Mouse (Mus musculus) yolk sac, embryonic 10.5 days (tissue): ENCODE results near the gene 1110065P20Rik.

Experiments
- DNase-seq: peaks from one replicate; pipeline ENCODE4 v3.0.0-alpha.2; 2017; ENCODE audit warnings: low spot score

1110065P20Rik gene

DNA sequence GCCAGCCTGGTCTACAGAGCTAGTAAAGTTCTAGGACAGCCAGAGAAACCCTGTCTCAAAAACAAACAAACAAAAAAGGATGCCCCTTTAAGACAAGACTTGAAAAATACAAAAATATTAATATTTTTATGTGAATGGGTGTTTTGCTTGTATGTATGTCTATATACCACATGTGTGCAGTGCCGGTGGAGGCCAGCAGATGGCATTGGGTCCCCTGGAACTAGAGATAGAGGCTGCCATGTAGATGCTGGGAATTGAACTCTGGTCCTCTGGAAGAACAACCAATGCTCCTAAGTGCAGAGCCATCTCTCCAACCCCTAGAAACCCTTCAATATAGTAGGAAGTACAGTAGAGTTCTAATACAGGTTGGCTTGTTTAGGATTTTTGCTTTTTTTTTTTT is 10.0 kb downstream of the 1110065P20Rik start:
- no peak for DNase-seq

DNA sequence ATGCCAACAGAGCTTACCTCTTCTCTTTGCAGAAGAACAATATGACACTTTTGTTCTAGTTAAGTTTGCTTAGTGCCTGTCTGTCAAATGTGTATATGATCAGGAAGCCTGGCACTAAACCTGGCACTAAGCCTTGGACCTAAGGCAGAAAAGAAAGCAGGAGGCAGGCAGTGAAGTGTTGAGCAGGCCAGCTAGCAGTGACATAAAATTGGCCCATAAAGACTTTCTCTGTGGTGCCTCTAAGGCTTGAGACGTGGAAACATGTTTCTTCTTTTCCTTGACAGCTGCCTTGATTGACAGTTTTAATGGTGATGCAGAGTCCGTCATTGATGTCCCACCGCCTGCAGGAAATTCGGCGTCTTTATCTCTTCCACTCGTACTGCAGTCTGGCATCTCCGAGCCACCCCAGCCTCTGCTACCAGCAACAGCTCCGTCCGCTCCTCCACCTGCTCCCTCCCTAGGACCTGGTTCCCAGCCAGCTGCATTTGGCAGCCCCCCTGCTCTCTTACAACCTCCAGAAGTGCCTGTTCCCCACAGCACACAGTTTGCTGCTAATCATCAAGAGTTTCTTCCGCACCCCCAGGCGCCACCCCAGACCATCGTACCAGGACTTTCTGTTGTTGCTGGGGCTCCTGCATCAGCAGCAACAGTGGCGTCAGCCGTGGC is 12.8 kb downstream of the 1110065P20Rik start:
- DNase-seq, result no peak

DNA sequence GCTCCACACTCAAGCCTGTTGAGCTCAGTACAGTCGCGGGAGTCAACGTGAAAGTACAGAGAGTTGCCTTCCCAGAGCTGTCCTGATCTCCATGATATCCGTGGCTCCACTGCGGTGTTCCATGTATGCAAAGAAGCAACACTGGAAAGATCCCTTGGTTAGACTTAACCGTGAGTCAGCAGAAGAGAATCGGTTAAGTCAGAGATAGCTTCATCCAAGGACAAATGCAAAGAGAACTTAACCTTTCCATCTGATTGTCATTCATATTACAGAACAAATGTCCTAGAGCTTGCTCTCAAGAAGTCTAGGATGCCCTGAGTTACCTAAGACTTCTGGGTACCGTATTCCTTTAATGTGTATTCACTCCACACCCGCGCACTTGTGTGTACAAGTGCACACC is 18.2 kb downstream of the 1110065P20Rik start:
- no peak for DNase-seq

DNA sequence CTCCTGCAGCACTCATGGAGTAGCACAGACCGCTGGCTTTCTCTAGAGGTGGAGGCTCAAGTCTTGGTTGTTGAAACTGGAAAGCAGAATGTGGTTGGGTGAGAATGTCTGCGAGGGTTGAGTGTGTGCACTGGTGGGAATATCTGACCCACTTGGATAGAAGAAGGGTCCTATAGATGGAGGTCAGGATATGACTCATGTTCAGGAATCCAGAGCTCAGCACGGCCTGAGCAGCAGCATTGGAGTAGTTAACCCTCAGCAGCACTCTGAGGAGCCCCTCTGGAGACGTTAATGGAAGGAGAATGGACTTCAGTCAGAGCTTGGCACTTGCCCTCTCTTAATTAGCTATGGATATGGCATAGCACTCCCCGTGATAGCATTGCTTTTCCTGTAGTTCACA is 21.3 kb downstream of the 1110065P20Rik start:
- DNase-seq, result no peak

DNA sequence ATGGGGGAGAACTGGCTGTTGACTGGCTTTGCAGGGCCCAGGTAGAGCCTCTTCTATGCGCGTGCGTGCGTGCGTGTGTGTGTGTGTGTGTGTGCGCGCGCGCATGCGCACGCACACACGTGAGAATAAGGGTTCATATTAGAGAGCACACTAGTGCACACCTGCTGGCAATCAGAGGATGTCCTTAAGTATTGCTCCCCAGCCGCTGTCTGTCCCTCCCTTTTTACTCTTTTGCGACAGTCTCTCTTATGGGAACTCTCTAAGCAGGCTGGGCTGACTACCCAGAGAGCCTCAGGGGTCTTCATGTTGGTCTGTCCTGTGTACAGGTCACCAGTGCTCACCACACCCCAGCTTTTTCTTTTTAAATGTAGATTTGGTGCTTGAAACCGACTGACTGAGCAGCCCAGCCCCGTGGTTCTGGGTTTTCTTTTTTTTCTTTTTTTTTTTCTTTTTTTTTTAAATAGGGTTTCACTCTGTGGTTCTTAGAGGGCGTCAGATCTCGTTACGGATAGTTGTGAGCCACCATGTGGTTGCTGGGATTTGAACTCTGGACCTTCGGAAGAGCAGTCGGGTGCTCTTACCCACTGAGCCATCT is 25.5 kb downstream of the 1110065P20Rik start:
- DNase-seq, result no peak

DNA sequence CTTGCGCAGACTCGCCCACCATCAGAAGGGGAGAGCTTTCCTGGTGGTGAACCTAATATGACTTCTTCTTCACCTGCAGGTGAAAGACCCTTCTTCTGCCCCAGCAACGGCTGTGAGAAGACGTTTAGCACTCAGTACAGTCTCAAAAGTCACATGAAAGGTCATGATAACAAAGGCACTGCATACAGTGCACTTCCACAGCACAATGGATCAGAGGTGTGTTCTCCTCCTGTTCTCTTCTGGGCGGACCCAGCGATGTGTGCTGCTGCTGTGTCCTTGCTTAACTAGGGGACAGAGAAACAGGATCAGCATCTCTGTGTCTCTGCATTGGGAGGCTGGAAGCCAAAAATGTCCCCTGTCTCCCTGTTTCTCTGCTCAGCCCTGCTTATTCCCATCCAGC is 26.0 kb downstream of the 1110065P20Rik start:
- DNase-seq, result no peak

DNA sequence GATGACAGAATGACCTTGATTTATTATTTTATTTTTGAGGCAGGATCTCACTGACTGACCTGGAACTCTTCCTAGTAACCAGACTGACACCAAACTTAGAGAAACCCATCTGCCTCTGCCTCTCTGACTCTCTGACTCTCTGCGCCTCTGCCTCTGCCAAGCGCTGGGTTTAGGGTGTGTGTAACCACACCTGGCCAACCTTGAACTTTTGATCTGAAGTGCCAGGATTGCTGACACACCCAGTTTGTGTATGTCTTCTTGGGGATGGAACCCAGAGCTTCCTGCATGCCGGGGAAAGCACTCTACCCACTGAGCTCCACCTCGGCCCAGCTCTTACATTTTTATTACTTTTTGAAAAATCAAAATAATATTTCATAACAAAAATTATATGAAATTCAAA is 32.2 kb downstream of the 1110065P20Rik start:
- no peak for DNase-seq

DNA sequence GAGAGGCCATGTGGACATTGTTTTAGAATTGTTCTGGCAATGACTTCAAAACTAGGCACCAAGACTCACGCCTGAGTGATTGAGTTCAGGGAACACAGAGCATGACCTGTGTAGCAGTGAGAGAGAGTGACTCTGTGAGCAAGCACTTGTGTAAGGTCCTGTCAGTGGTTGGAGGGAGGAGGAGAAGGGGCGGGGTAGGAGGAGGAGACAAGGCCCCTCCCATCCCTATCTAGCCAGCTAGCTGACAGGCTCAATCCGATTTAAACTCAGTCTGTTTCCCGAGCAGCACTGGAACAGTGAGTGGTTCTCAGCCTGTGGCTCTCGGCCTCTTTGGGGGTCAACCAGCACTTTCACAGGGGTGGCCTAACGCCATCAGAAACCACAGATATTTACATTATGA is 33.2 kb downstream of the 1110065P20Rik start:
- peak; percentile 82 for DNase-seq

DNA sequence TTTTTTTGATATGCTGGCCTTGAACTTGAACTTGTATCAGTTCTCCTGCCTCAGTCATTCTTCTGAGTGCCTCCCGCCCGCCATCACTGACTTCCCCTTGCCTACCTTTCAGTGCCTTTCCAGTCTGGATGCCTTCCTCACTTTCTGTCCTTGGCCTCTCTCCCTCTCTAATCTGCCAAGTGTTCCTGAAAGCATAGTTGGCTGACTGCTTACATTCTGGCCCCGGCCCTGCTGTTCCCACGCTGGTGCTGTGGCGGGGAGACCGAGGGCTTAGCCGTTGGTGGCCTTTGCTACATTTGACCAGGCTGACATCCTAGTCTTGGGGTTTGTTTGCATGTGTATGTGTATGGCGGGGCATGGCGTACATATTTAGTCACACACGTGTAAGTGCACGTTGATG is 35.1 kb downstream of the 1110065P20Rik start:
- no peak for DNase-seq

DNA sequence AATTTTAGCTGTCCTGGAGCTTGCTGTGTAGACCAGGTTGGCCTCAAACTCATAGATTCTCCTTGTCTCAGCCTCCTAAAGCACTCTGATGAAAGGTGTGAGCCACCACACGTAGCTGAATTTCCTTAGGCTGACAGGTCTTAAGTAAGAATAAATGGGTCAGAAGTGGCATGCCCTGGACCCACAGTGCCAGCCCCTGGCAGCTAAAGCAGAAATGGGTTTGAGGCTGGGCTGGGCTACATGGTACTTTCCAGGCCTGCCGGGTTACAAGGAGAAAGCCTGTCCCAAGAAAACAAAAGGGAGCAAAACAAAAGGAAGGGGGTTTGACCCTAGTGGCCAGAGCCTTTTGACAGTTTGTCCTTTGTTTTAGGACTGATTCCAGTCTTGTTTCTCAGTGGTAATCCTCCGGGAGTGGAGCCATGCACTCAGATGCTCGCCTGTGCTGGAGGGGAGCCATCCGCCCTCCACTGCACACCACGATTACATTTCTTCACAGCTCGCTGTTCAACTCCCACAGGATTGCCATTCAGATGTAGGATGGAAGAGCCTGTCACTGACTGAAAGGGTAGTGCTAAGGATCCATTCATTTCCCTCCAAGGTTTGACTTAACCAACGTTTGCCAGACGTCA is 39.5 kb downstream of the 1110065P20Rik start:
- no peak for DNase-seq

DNA sequence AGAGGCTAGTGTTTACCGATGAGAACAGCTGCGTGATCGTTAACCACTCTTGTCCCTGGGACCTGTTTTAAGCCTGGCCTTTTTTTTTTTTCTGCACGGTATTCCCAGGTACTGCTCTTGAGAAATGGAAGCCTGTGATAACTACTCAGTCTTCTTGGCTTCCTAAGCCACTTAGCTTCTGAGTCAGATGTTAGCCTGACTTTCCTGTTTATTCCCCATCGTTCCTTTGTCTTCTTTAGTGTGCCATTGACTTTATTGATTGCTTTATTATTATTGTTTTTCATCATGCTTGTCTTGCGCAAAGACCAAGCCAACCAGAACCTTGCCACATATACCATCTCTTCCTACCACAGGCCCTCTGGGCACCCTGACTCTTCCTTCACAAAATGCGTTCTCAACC is 40.9 kb downstream of the 1110065P20Rik start:
- DNase-seq, result no peak

DNA sequence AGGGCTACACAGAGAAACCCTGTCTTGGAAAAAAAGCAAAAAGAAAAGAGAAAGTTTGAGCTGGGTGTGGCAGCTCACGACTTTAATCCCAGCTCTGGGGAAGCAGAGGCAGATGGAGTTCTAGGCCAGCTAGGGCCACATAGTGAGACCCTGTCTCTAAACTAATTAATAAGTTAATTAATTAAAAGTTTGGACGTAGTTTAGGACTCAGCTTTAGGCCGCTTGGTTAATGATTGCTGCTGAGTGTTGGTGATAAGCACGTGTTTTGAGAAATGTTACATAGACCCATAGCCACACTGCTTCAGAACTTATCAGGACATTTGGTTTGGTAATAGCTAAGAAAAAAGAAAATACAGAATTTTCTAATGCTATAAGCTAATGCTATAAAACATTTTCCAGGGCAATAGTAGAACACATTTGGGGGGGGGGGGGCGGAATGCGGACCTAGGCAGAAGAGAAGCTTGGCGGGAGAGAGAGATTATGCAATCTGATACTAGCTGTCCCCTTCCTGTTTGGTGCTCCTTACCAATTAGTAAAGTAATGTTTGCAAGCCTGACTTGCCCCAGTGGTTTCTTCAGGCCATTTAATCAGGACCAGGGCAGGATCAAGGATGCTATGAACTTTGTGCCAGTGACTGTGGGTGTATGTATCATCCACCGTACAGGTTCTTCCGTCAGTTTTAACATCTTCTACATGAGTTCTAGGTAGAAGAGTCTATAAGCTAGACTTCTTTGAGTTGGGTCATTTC is 41.7 kb downstream of the 1110065P20Rik start:
- DNase-seq, result peak; percentile 45

DNA sequence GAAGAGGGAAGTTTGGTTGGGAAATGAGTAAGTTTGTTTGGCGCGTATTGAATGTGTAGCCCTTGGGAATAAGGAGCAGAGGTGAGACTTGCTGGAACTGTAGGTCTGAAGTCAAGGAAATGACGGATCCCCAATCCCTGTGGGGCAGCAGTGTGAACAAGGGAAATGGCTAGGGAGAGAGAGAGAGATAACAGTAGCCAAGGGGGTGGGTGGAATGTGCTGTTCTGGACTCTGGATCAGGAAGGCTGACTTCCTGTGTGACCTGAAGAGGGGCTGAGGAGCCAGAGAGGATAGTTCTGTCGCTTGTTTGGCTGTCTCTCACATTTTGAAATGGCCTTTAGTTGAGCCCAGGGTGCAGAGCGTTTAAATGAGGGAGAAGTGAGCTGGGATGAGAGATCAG is 42.5 kb downstream of the 1110065P20Rik start:
- peak; percentile 44 for DNase-seq

DNA sequence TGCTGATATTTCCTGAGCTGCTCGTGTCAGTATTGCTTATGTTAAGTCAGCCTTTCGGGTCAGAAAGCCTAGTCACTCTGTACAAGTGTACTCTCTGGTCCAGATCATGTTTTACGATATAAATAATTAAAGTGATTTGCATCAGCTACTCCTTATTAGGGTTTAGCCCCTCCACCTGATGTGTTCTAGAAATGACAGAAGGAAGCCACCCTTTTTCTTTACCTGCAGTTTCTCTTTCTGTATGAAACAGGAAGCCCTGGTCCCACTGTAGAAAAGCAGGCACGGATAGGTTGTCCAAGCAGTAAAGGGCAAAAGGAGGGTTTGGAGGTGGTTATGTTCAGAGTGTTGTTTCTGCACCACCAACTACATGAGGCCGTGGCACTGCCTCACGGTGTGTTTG is 47.6 kb downstream of the 1110065P20Rik start:
- no peak for DNase-seq

DNA sequence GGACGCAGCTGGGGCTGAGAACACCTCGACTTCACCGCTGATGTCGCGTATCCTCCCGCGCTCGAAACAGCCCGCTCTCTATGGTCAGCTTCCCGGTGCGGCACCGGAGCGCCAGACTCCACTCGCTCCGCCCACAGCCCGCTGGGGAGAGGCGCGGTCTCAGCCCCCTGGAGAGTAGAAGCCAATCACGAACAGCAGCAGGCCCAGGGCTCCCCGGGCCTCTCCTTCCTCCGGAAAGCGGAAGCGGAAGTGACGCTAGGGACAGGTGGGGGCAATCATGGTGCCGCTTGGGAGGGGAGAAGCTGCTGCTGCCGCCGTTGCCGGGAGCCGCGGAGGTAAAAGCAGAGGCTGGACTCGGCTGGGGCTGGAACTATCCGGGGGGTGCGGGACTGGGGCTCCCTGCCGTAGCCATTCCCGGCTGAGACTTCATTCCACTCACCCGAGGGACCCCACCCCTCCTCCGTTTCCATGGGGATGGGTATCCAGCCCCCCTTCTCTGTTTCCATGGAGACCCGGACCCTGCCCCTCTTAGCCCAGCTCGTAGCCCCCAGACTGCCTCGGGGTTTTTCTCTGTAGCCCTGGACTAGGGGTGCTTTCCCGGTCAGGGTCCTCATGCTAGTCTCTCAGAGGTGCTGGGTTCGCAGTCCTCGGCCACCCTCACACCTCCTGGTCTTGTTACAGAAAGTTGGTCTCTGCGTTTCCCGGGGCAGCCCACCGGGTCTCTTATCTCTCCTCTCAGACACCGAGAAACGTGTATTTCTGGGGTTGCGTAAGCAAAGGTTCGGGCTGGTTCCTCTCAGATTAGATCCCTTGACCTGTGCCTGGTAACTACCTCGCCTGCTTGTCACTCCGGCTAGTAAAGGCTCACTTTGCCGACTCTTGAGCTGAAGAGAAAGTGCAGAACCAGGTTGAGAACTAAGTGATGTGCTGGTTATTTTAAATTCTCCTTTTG is 48.4 kb downstream of the 1110065P20Rik start:
- DNase-seq, result peak; percentile 96

DNA sequence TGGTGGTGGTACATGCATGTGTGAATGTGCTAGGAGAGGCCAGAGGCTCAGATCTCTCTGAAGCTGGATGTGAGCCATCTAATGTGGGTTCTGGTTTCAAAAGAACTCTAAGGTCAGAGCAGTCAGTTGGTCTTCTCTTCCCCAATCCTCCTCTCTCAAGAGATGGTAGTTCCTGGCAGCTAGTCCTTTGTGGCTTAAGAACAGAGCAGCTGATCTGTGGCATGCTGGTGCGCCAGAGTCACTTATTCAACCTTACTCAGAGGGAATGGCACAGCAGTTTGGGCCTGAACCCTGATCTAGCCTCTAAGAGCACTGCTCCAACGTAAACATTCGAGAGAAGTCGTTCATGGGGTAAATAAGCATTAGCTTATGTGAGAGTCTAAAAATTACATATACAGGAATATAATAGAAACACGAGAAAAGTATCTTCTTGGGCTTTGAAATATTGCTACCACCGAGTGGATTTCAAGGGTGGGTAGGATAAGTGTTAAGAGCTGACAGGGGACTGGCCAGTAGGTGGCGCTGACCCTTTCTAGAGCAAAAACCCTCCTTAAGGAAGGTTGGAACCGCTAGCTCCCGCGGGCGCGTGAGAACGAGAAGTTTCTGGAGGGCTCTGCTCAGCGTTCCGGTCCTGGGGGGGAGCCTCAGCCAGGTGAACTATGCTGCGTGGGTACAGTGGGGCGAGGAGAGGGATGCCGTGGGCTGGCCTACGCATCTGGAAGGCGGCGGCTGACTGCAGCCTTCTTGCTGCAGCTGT is 49.3 kb downstream of the 1110065P20Rik start, which contains the start of gene Mtf1:
Gene Mtf1, plus strand, starts transcription at position 553 of the 757 bp plus-strand sequence.
- DNase-seq, result peak; percentile 80
